Mouse (Mus musculus): ENCODE data around the gene Olfr983.

- TF ChIP-seq POLR2A (IDR thresholded peaks at IDR 0.05; ENCODE audit: low read depth, low read length) (no peak), GABPA (IDR thresholded peaks at IDR 0.05; ENCODE audit: insufficient replicate concordance, low read depth, low read length) (no peak), ZMIZ1 (IDR thresholded peaks at IDR 0.05; ENCODE audit: low read depth, low read length) (no peak), CTCF (conservative IDR thresholded peaks at IDR 0.05 in 1 of 2, IDR thresholded peaks at IDR 0.05 in 1 of 2; ENCODE audit: low read depth in 2 of 2, low read length in 2 of 2) (no peak), RAD21 (IDR thresholded peaks at IDR 0.05; ENCODE audit: low read depth, low read length) (no peak), MAX (IDR thresholded peaks at IDR 0.05; ENCODE audit: low read length) (no peak), USF1 (IDR thresholded peaks at IDR 0.05; ENCODE audit: low read depth, low read length) (no peak), SIN3A (IDR thresholded peaks at IDR 0.05; ENCODE audit: low read length) (no peak), EP300 (IDR thresholded peaks at IDR 0.05; ENCODE audit: low read length) (no peak), E2F4 (IDR thresholded peaks at IDR 0.05; ENCODE audit: insufficient replicate concordance, low read depth, low read length) (no peak), MEF2A (IDR thresholded peaks at IDR 0.05; ENCODE audit: borderline replicate concordance, low read depth, low read length) (no peak), SMC3 (IDR thresholded peaks at IDR 0.05; ENCODE audit: low read depth, low read length) (no peak), CHD1 (IDR thresholded peaks at IDR 0.05; ENCODE audit: low read depth, low read length) (no peak)
Observed at GRCm38 (mm10) chr9:40139484-40139883, 46.1 kb upstream of the Olfr983 start.
